Mouse (Mus musculus) neural tube, embryonic 13.5 days (tissue): ENCODE measurements around the gene Cpxm1. TPM values are rescaled to one million over a fixed set of nuclear protein-coding genes. Genes with fewer than 3 reads are reported as not detected.
A peak's percentile ranks its signal among the peaks of the same experiment; 100 is the strongest.

Experiments
- ATAC-seq: fragments of 200-750 bp; cut with Nextera tagmentation; 2 replicates; pipeline ENCODE4 v1.8.0; 2017; ENCODE audit warnings: low read depth, mild to moderate bottlenecking, moderate TSS enrichment, moderate library complexity
- H3K27ac ChIP-seq: fragments of 300-500 bp; sonication (generic); replicated peaks from 2 replicates; pipeline ENCODE4 v1.5.1; 2015; ENCODE audit warnings: moderate library complexity, mild to moderate bottlenecking, inconsistent platforms
- H3K27me3 ChIP-seq: fragments of 300-500 bp; sonication (generic); 2 replicates; pipeline ENCODE4 v1.6.1; 2015; ENCODE audit warnings: mild to moderate bottlenecking, inconsistent platforms
- H3K36me3 ChIP-seq: fragments of 300-500 bp; sonication (generic); 2 replicates; pipeline ENCODE4 v1.6.1; 2015; ENCODE audit warnings: mild to moderate bottlenecking, inconsistent platforms
- H3K4me1 ChIP-seq: fragments of 300-500 bp; sonication (generic); replicated peaks from 2 replicates; pipeline ENCODE4 v1.6.1; 2015; ENCODE audit warnings: inconsistent platforms
- H3K4me2 ChIP-seq: fragments of 300-500 bp; sonication (generic); 2 replicates; pipeline ENCODE4 v1.6.1; 2015; ENCODE audit warnings: inconsistent platforms, mild to moderate bottlenecking, moderate library complexity
- H3K4me3 ChIP-seq: fragments of 300-500 bp; sonication (generic); 2 replicates; pipeline ENCODE4 v1.5.1; 2015; ENCODE audit warnings: mild to moderate bottlenecking, inconsistent platforms
- H3K9ac ChIP-seq: fragments of 300-500 bp; sonication (generic); 2 replicates; pipeline ENCODE4 v1.6.1; 2015; ENCODE audit warnings: moderate library complexity, mild to moderate bottlenecking, inconsistent platforms
- H3K9me3 ChIP-seq: fragments of 300-500 bp; sonication (generic); 2 replicates; pipeline ENCODE4 v1.6.1; 2016; ENCODE audit warnings: inconsistent platforms
- WGBS: fragments of 180-500 bp; shearing (Covaris S2); methylation state at CpG from one replicate; pipeline ENCODE4 v1.1.7; 2015; 5-methylcytosine and 5-hydroxymethylcytosine counted together
- polyA plus RNA-seq: library from polyadenylated mRNA; unstranded; fragments of >200 nt; fragmentation: Nextera tagmentation; extraction: Ambion mirVana; gene quantifications from 2 replicates; pipeline ENCODE4 v1.2.1, GENCODE M21; 2015

Cpxm1 gene
- polyA plus RNA-seq = 26.8 and 32.9 TPM in 2 replicates

GRCm38 (mm10) chr2:130397186-130397985 is at the start of gene Cpxm1:
Gene Cpxm1 (minus strand): TSS chr2:130397574.
- peak within 1 kb of the TSS; percentile 38; the same call in 1 of the 2 replicates for H3K27ac ChIP-seq
- peak within 1 kb of the TSS; percentile 74 for H3K4me2 ChIP-seq
- under 1% methylated on average over 42 of the region's 53 CpGs for WGBS
- H3K4me1 ChIP-seq = peaks cover 19% of the 10 kb centered on the region
- ATAC-seq = peak; percentile 89
- no peaks in the 10 kb centered on the region for H3K9me3 ChIP-seq
- H3K4me3 ChIP-seq = peak within 1 kb of the TSS; percentile 58
- H3K9ac ChIP-seq = peak within 1 kb of the TSS; percentile 81
- peaks cover 22% of the 10 kb centered on the region for H3K27me3 ChIP-seq
- peaks cover 12% of the 10 kb centered on the region; the same call in 1 of the 2 replicates for H3K36me3 ChIP-seq

- peaks cover 83% of the 10 kb centered on the region for H3K36me3 ChIP-seq
- no peak for ATAC-seq
Measured at GRCm38 (mm10) chr2:130442162-130442561, 44.8 kb upstream of the Cpxm1 start.

GRCm38 (mm10) chr2:130439840-130440480 is 42.6 kb upstream of the Cpxm1 start:
- Histone ChIP-seq H3K27ac (no peak overlapping the region), H3K9ac (no peak overlapping the region), H3K4me1 (no peaks in the 10 kb centered on the region), H3K4me2 (no peak overlapping the region), H3K4me3 (no peak overlapping the region), H3K27me3 (no peaks in the 10 kb centered on the region), H3K36me3 (peaks cover 74% of the 10 kb centered on the region), H3K9me3 (no peaks in the 10 kb centered on the region)
- WGBS = 94% methylated on average over 4 of the region's 4 CpGs
- no peak for ATAC-seq

More at GRCm38 (mm10) chr2:130442162-130442561, 44.8 kb upstream of the Cpxm1 start:
- H3K9me3 ChIP-seq = no peaks in the 10 kb centered on the region
- H3K4me1 ChIP-seq = no peaks in the 10 kb centered on the region
- no peak overlapping the region for H3K27ac ChIP-seq
- no peaks in the 10 kb centered on the region for H3K27me3 ChIP-seq
- no peak overlapping the region for H3K4me2 ChIP-seq
- 90% methylated on average over 10 of the region's 10 CpGs for WGBS
- H3K4me3 ChIP-seq = no peak overlapping the region
- no peak overlapping the region for H3K9ac ChIP-seq

GRCm38 (mm10) chr2:130438861-130439260 is 41.5 kb upstream of the Cpxm1 start:
- no peak overlapping the region for H3K27ac ChIP-seq
- H3K4me1 ChIP-seq = no peaks in the 10 kb centered on the region
- 88% methylated on average over 3 of the region's 3 CpGs for WGBS
- no peak overlapping the region for H3K9ac ChIP-seq
- no peaks in the 10 kb centered on the region for H3K9me3 ChIP-seq
- H3K4me3 ChIP-seq = no peak overlapping the region
- peaks cover 66% of the 10 kb centered on the region for H3K36me3 ChIP-seq
- H3K4me2 ChIP-seq = no peak overlapping the region
- no peak for ATAC-seq
- no peaks in the 10 kb centered on the region for H3K27me3 ChIP-seq

GRCm38 (mm10) chr2:130436769-130437168 is 39.4 kb upstream of the Cpxm1 start:
- Histone ChIP-seq H3K9ac (no peak overlapping the region), H3K4me2 (no peak overlapping the region), H3K27ac (no peak overlapping the region), H3K9me3 (no peaks in the 10 kb centered on the region), H3K27me3 (no peaks in the 10 kb centered on the region), H3K36me3 (peaks cover 51% of the 10 kb centered on the region), H3K4me3 (no peak overlapping the region), H3K4me1 (no peaks in the 10 kb centered on the region)
- WGBS = 97% methylated on average over 1 of the region's 1 CpGs
- ATAC-seq = no peak

- Histone ChIP-seq H3K36me3 (peaks cover 20% of the 10 kb centered on the region), H3K27me3 (no peaks in the 10 kb centered on the region), H3K9ac (no peak overlapping the region), H3K4me1 (no peaks in the 10 kb centered on the region), H3K4me2 (no peak overlapping the region), H3K27ac (no peak overlapping the region), H3K9me3 (no peaks in the 10 kb centered on the region), H3K4me3 (no peak overlapping the region)
- WGBS = 28% methylated on average over 4 of the region's 4 CpGs
- ATAC-seq = peak; percentile 47; the same call in 1 of the 2 replicates
Measured at GRCm38 (mm10) chr2:130433152-130433551, 35.8 kb upstream of the Cpxm1 start.

- Histone ChIP-seq H3K27me3 (no peaks in the 10 kb centered on the region), H3K9me3 (no peaks in the 10 kb centered on the region), H3K4me1 (0 out of 2 replicates have a peak, but pooled peaks cover 3% of the 10 kb centered on the region), H3K4me2 (no peak overlapping the region), H3K36me3 (peaks cover 12% of the 10 kb centered on the region; the same call in 1 of the 2 replicates), H3K4me3 (no peak overlapping the region), H3K9ac (no peak overlapping the region), H3K27ac (no peak overlapping the region)
- 92% methylated on average over 3 of the region's 3 CpGs for WGBS
- no peak for ATAC-seq
Measured at GRCm38 (mm10) chr2:130432157-130432556, 34.8 kb upstream of the Cpxm1 start.

- WGBS = 87% methylated on average over 3 of the region's 3 CpGs
- no peak overlapping the region for H3K27ac ChIP-seq
- ATAC-seq = no peak
Measured at GRCm38 (mm10) chr2:130430484-130430883, 33.1 kb upstream of the Cpxm1 start.

GRCm38 (mm10) chr2:130429851-130430250 is 32.5 kb upstream of the Cpxm1 start:
- Histone ChIP-seq H3K4me1 (peaks cover 17% of the 10 kb centered on the region), H3K27ac (no peak overlapping the region), H3K27me3 (no peaks in the 10 kb centered on the region), H3K9ac (no peak overlapping the region), H3K4me2 (no peak overlapping the region), H3K9me3 (no peaks in the 10 kb centered on the region), H3K4me3 (no peak overlapping the region), H3K36me3 (peaks cover 12% of the 10 kb centered on the region; the same call in 1 of the 2 replicates)
- WGBS = 74% methylated on average over 2 of the region's 2 CpGs
- ATAC-seq = no peak

More at GRCm38 (mm10) chr2:130430484-130430883, 33.1 kb upstream of the Cpxm1 start:
- H3K27me3 ChIP-seq = no peaks in the 10 kb centered on the region
- H3K4me1 ChIP-seq = peaks cover 10% of the 10 kb centered on the region
- H3K9ac ChIP-seq = no peak overlapping the region
- H3K4me2 ChIP-seq = no peak overlapping the region
- H3K36me3 ChIP-seq = peaks cover 12% of the 10 kb centered on the region; the same call in 1 of the 2 replicates
- H3K9me3 ChIP-seq = no peaks in the 10 kb centered on the region
- H3K4me3 ChIP-seq = no peak overlapping the region

GRCm38 (mm10) chr2:130425112-130425511 is 27.7 kb upstream of the Cpxm1 start:
- H3K36me3 ChIP-seq = 0 out of 2 replicates have a peak, but pooled peaks cover 3% of the 10 kb centered on the region
- 51% methylated on average over 5 of the region's 5 CpGs for WGBS
- peak overlapping the region; percentile 89 for H3K9ac ChIP-seq
- peak overlapping the region; percentile 84 for H3K4me3 ChIP-seq
- no peaks in the 10 kb centered on the region for H3K27me3 ChIP-seq
- no peak for ATAC-seq
- H3K4me1 ChIP-seq = peaks cover 54% of the 10 kb centered on the region
- peak overlapping the region; percentile 92; the same call in 1 of the 2 replicates for H3K27ac ChIP-seq
- no peaks in the 10 kb centered on the region for H3K9me3 ChIP-seq
- peak overlapping the region; percentile 69 for H3K4me2 ChIP-seq

GRCm38 (mm10) chr2:130424126-130424853 is 26.9 kb upstream of the Cpxm1 start, which contains the start of the genes Vps16 and Pced1a:
Gene Vps16 (plus strand): TSS chr2:130424339.
Gene Pced1a (minus strand): TSS chr2:130424701.
- peak within 1 kb of the TSS; percentile 84 for H3K4me3 ChIP-seq
- no peaks in the 10 kb centered on the region for H3K9me3 ChIP-seq
- no peaks in the 10 kb centered on the region for H3K27me3 ChIP-seq
- peak within 1 kb of the TSS; percentile 89 for H3K9ac ChIP-seq
- H3K4me1 ChIP-seq = peaks cover 54% of the 10 kb centered on the region
- WGBS = under 1% methylated on average over 58 of the region's 58 CpGs
- peak within 1 kb of the TSS; percentile 92 for H3K27ac ChIP-seq
- ATAC-seq = peak; percentile 95
- H3K36me3 ChIP-seq = peaks cover 9% of the 10 kb centered on the region; the same call in 1 of the 2 replicates
- H3K4me2 ChIP-seq = peak within 1 kb of the TSS; percentile 69
